Mouse (Mus musculus) liver, embryonic 14.5 days (tissue): ENCODE data around the gene B430306N03Rik. TPM values are rescaled to one million over a fixed set of nuclear protein-coding genes. Genes with fewer than 3 reads are reported as not detected.

ENCODE experiments used
- ATAC-seq: fragments of 200-750 bp; cut with Nextera tagmentation; 2 replicates; pipeline ENCODE4 v1.8.0; 2017; ENCODE audit warnings: moderate number of reproducible peaks, mild to moderate bottlenecking, moderate library complexity; ENCODE audit not compliant: insufficient read depth
- DNase-seq, 3 experiments: peaks; one replicate each; pipeline ENCODE4 v3.0.0-alpha.2; 2012 to 2013; ENCODE audit warnings: low read depth in 3 of 3, low spot score in 3 of 3
- H3K27ac ChIP-seq: fragments of 300-500 bp; sonication (generic); 2 replicates; pipeline ENCODE4 v1.5.1; 2014; ENCODE audit warnings: moderate library complexity, mild to moderate bottlenecking, control low read depth, inconsistent platforms
- H3K27me3 ChIP-seq: fragments of 300-500 bp; sonication (generic); 2 replicates; pipeline ENCODE4 v1.6.1; 2014; ENCODE audit warnings: mild to moderate bottlenecking, low read length, moderate library complexity; ENCODE audit not compliant: control insufficient read depth, insufficient read depth
- H3K36me3 ChIP-seq: fragments of 300-500 bp; sonication (generic); replicated peaks from 2 replicates; pipeline ENCODE4 v1.6.1; 2014; ENCODE audit warnings: low read depth; ENCODE audit not compliant: control insufficient read depth, insufficient read depth
- H3K4me1 ChIP-seq, 2 experiments: fragments of 200-500 bp in 1 of 2; fragments of 300-500 bp in 1 of 2; sonication (generic) in 1 of 2; replicated peaks; 2 replicates each; pipeline ENCODE4 v1.6.1; 2012 to 2014; ENCODE audit warnings: antibody characterized with exemption in 1 of 2, inconsistent platforms in 1 of 2, low read length in 1 of 2; ENCODE audit not compliant: control insufficient read depth in 2 of 2, insufficient read depth in 2 of 2
- H3K4me2 ChIP-seq: fragments of 300-500 bp; sonication (generic); 2 replicates; pipeline ENCODE4 v1.6.1; 2014; ENCODE audit warnings: low read depth, mild to moderate bottlenecking, control low read depth, moderate library complexity
- H3K4me3 ChIP-seq, 2 experiments: fragments of 200-500 bp in 1 of 2; fragments of 300-500 bp in 1 of 2; sonication (generic) in 1 of 2; 2 replicates each; pipeline ENCODE4 v1.5.1; 2012 to 2014; ENCODE audit warnings: low read depth in 2 of 2, low read length in 2 of 2, mild to moderate bottlenecking in 2 of 2, control low read depth in 1 of 2, inconsistent platforms in 1 of 2, moderate library complexity in 1 of 2; ENCODE audit not compliant: insufficient read depth in 1 of 2
- H3K9ac ChIP-seq: fragments of 300-500 bp; sonication (generic); replicated peaks from 2 replicates; pipeline ENCODE4 v1.6.1; 2014; ENCODE audit warnings: mild to moderate bottlenecking, control low read depth, moderate library complexity
- H3K9me3 ChIP-seq: fragments of 300-500 bp; sonication (generic); 2 replicates; pipeline ENCODE4 v1.6.1; 2016; ENCODE audit warnings: low read length, mixed read lengths; ENCODE audit not compliant: control insufficient read depth
- CTCF ChIP-seq: IDR thresholded peaks from 2 replicates; pipeline ENCODE4 v1.5.1; 2016; ENCODE audit warnings: antibody characterized with exemption, low read depth, control low read depth
- EP300 ChIP-seq: IDR thresholded peaks from 2 replicates; pipeline ENCODE4 v1.6.1; 2016; ENCODE audit warnings: antibody characterized with exemption, low read depth
- WGBS: fragments of 180-500 bp; shearing (Covaris S2); extraction: QIAGEN DNeasy Blood & Tissue Kit; methylation state at CpG from one replicate; pipeline ENCODE4 v1.1.7; 2014; ENCODE audit not compliant: insufficient replicate concordance; 5-methylcytosine and 5-hydroxymethylcytosine counted together
- polyA plus RNA-seq, 2 experiments: library from polyadenylated mRNA; depleted of rRNA in 1 of 2; stranded (reverse) in 1 of 2; unstranded in 1 of 2; fragments of >200 nt; fragmentation: Nextera tagmentation in 1 of 2; extraction: Ambion mirVana in 1 of 2; gene quantifications; 2 replicates each; pipeline versions ENCODE4 v1.2.1 to v1.2.3; 2012 to 2014

Gene B430306N03Rik
- polyA plus RNA-seq, 2 experiments, result 1.8 to 2.6 TPM

DNA sequence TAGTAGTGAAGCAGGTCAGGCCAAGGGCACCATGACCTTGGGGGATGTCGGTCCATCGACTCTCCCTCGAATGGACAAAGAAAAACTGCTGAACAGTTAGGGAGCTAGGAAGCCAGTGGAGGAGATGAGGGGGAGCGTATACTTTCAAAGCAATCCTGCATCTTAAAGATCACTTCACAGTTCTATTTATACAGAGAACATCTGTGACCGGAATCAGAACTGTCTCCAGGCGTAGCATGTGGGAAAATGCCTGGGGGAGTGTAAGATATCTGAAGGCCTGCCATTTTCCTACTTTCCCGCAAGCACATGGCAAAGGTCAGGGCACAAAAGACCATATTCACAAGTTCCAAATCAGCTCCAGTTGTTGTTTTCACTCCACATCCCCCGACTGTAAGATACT lies 57.0 kb downstream of the B430306N03Rik start:
- DNase-seq, result no peak
- Histone ChIP-seq H3K4me2 (no peak overlapping the region), H3K27me3 (no peaks in the 10 kb centered on the region), H3K4me1 (no peaks in the 10 kb centered on the region), H3K4me3 (no peak overlapping the region), H3K36me3 (no peaks in the 10 kb centered on the region), H3K9ac (no peak overlapping the region), H3K27ac (no peak overlapping the region), H3K9me3 (no peaks in the 10 kb centered on the region)
- 74% methylated on average over 8 of the region's 8 CpGs for WGBS
- no peak for TF ChIP-seq CTCF
- no peak for TF ChIP-seq EP300
- ATAC-seq, result no peak

DNA sequence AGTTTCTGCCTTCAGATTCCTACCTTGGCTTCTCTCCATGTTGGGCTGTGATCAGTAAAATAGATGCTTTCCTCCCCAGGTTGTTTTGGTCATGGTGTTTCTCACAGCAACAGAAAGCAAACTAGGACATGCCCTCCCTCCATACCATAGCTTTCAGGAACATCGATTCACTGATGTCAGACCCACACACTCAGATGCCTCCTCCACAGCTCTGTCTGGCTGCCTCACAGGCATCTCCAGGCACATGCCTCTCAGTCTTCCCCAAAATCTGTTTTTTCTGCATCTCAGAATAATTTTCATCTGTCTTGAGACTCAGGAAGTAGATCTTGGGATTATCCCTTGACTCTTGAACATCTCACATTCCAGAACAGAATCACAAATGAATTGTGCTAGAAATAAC lies 60.2 kb downstream of the B430306N03Rik start:
- WGBS, result 63% methylated on average over 1 of the region's 1 CpGs
- Histone ChIP-seq H3K27ac (no peak overlapping the region), H3K36me3 (no peaks in the 10 kb centered on the region), H3K27me3 (no peaks in the 10 kb centered on the region), H3K9me3 (no peaks in the 10 kb centered on the region), H3K4me2 (no peak overlapping the region), H3K4me3 (no peak overlapping the region), H3K9ac (no peak overlapping the region), H3K4me1 (no peaks in the 10 kb centered on the region)
- ATAC-seq, result no peak
- TF ChIP-seq EP300, result no peak
- no peak for TF ChIP-seq CTCF
- no peak for DNase-seq

Other genes starting within 250 kb of the B430306N03Rik start
- not detected in 2 replicates for gene 1700067P10Rik, start 226.8 kb upstream of the B430306N03Rik start, polyA plus RNA-seq (2012; rRNA removed)
- not detected in 2 replicates for gene 1700067P10Rik, start 226.8 kb upstream of the B430306N03Rik start, polyA plus RNA-seq (2014; fragmentation: Nextera tagmentation; extraction: Ambion mirVana)
- gene 9830107B12Rik, start 169.9 kb upstream of the B430306N03Rik start, polyA plus RNA-seq (2012; rRNA removed), result 0.08 and 0.19 TPM in 2 replicates
- 0.18 and 0.33 TPM in 2 replicates for gene 9830107B12Rik, start 169.9 kb upstream of the B430306N03Rik start, polyA plus RNA-seq (2014; fragmentation: Nextera tagmentation; extraction: Ambion mirVana)
- gene A530064D06Rik, start 148.9 kb upstream of the B430306N03Rik start, polyA plus RNA-seq (2012; rRNA removed), result 0.20 and 0.25 TPM in 2 replicates
- gene A530064D06Rik, start 148.9 kb upstream of the B430306N03Rik start, polyA plus RNA-seq (2014; fragmentation: Nextera tagmentation; extraction: Ambion mirVana), result 0.44 and 0.51 TPM in 2 replicates
- gene Trem1, start 83.4 kb upstream of the B430306N03Rik start, polyA plus RNA-seq (2012; rRNA removed), result 0.32 TPM in 2 replicates
- gene Trem1, start 83.4 kb upstream of the B430306N03Rik start, polyA plus RNA-seq (2014; fragmentation: Nextera tagmentation; extraction: Ambion mirVana), result 0.58 and 0.84 TPM in 2 replicates
- gene Trem3, start 68.4 kb upstream of the B430306N03Rik start, polyA plus RNA-seq (2012; rRNA removed), result 1.2 and 1.6 TPM in 2 replicates
- 2.8 and 4.1 TPM in 2 replicates for gene Trem3, start 68.4 kb upstream of the B430306N03Rik start, polyA plus RNA-seq (2014; fragmentation: Nextera tagmentation; extraction: Ambion mirVana)
- gene Treml4, start 51.8 kb upstream of the B430306N03Rik start, polyA plus RNA-seq (2012; rRNA removed), result 4.3 and 4.6 TPM in 2 replicates
- 3.3 and 5.7 TPM in 2 replicates for gene Treml4, start 51.8 kb upstream of the B430306N03Rik start, polyA plus RNA-seq (2014; fragmentation: Nextera tagmentation; extraction: Ambion mirVana)
- gene Treml2, start 16.6 kb upstream of the B430306N03Rik start, polyA plus RNA-seq (2012; rRNA removed), result 10.6 and 10.7 TPM in 2 replicates
- 2.1 and 2.7 TPM in 2 replicates for gene Treml2, start 16.6 kb upstream of the B430306N03Rik start, polyA plus RNA-seq (2014; fragmentation: Nextera tagmentation; extraction: Ambion mirVana)
- 3.5 and 6.4 TPM in 2 replicates for gene Trem2, start 30.3 kb downstream of the B430306N03Rik start, polyA plus RNA-seq (2012; rRNA removed)
- gene Trem2, start 30.3 kb downstream of the B430306N03Rik start, polyA plus RNA-seq (2014; fragmentation: Nextera tagmentation; extraction: Ambion mirVana), result 2.9 and 3.1 TPM in 2 replicates
- 16.2 and 16.4 TPM in 2 replicates for gene Treml1, start 43.8 kb downstream of the B430306N03Rik start, polyA plus RNA-seq (2012; rRNA removed)
- gene Treml1, start 43.8 kb downstream of the B430306N03Rik start, polyA plus RNA-seq (2014; fragmentation: Nextera tagmentation; extraction: Ambion mirVana), result 13.9 and 20.3 TPM in 2 replicates
- 31.6 and 32.7 TPM in 2 replicates for gene Nfya, start 93.8 kb downstream of the B430306N03Rik start, polyA plus RNA-seq (2012; rRNA removed)
- 6.9 and 8.2 TPM in 2 replicates for gene Nfya, start 93.8 kb downstream of the B430306N03Rik start, polyA plus RNA-seq (2014; fragmentation: Nextera tagmentation; extraction: Ambion mirVana)
- gene Oard1, start 93.9 kb downstream of the B430306N03Rik start, polyA plus RNA-seq (2012; rRNA removed), result 16.6 and 28.2 TPM in 2 replicates
- 51.1 and 52.4 TPM in 2 replicates for gene Oard1, start 93.9 kb downstream of the B430306N03Rik start, polyA plus RNA-seq (2014; fragmentation: Nextera tagmentation; extraction: Ambion mirVana)
- 0.12 and 0.27 TPM in 2 replicates for gene Apobec2, start 116.8 kb downstream of the B430306N03Rik start, polyA plus RNA-seq (2012; rRNA removed)
- gene Apobec2, start 116.8 kb downstream of the B430306N03Rik start, polyA plus RNA-seq (2014; fragmentation: Nextera tagmentation; extraction: Ambion mirVana), result 0.36 and 0.48 TPM in 2 replicates
- gene Tspo2, start 135.4 kb downstream of the B430306N03Rik start, polyA plus RNA-seq (2012; rRNA removed), result 169 and 210 TPM in 2 replicates
- gene Tspo2, start 135.4 kb downstream of the B430306N03Rik start, polyA plus RNA-seq (2014; fragmentation: Nextera tagmentation; extraction: Ambion mirVana), result 168 and 176 TPM in 2 replicates
- 4.8 and 5.8 TPM in 2 replicates for gene Unc5cl, start 138.8 kb downstream of the B430306N03Rik start, polyA plus RNA-seq (2012; rRNA removed)
- 3.0 and 4.2 TPM in 2 replicates for gene Unc5cl, start 138.8 kb downstream of the B430306N03Rik start, polyA plus RNA-seq (2014; fragmentation: Nextera tagmentation; extraction: Ambion mirVana)